Mouse (Mus musculus): Measurements from ENCODE around the gene Spen. TPM values are rescaled to one million over a fixed set of nuclear protein-coding genes. Genes with fewer than 3 reads are reported as not detected.

Gene Spen
- 12.4 and 13.4 TPM in 2 replicates for polyA plus RNA-seq (2014; fragmentation: Nextera tagmentation; extraction: Ambion mirVana)

GRCm38 (mm10) chr4:141538408-141539212, at the start of gene Spen:
TSS of gene Spen (minus strand) at chr4:141538597.
- Histone ChIP-seq H3K4me3 (ENCODE audit: low read depth, low read length) (peak within 1 kb of the TSS; percentile 93), H3K4me1 (ENCODE audit: control insufficient read depth, insufficient read depth, low read length) (0 out of 2 replicates have a peak, but pooled peaks cover 5% of the 10 kb centered on the region), H3K27me3 (ENCODE audit: control insufficient read depth, insufficient read depth, low read length) (no peaks in the 10 kb centered on the region), H3K27ac (replicated peaks; ENCODE audit: low read depth, low read length) (peak within 1 kb of the TSS; percentile 94), H3K9ac (ENCODE audit: low read length) (peak within 1 kb of the TSS; percentile 89), H3K9me3 (ENCODE audit: control insufficient read depth, low read length) (no peaks in the 10 kb centered on the region), H3K36me3 (ENCODE audit: control insufficient read depth, insufficient read depth, low read length) (no peaks in the 10 kb centered on the region), H3K4me2 (ENCODE audit: low read depth, severe bottlenecking) (peak within 1 kb of the TSS; percentile 84)
- under 1% methylated on average over 62 of the region's 88 CpGs for WGBS
- DNase-seq (ENCODE audit: low spot score) (peak; percentile 91), ATAC-seq (ENCODE audit: insufficient number of reproducible peaks, low FRiP score, low TSS enrichment, low read depth) (peak; percentile 85)

DNA sequence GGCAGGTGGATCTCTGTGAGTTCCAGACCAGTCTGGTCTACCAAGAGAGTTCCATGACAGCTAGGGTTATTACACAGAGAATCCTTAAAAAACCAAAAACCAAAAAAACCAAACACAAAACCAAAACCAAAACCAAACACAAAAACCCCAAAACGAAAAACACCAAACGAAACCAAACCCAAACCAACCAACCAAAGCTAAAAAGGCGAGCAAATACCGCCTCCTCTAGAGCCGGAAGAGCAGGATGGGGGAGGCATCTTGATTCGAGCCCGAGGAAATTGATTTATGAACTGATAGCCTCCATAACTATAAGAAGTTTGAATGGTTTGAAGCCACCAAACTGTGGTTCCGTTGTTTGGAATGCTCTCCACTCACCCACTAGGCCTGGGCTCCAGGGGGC, 45.5 kb upstream of the Spen start:
- no peak overlapping the region for H3K4me2 ChIP-seq (ENCODE audit: low read depth, severe bottlenecking)
- H3K4me3 ChIP-seq (ENCODE audit: low read depth, low read length): no peak overlapping the region
- no peaks in the 10 kb centered on the region for H3K27me3 ChIP-seq (ENCODE audit: control insufficient read depth, insufficient read depth, low read length)
- no peaks in the 10 kb centered on the region for H3K4me1 ChIP-seq (ENCODE audit: control insufficient read depth, insufficient read depth, low read length)
- ATAC-seq (ENCODE audit: insufficient number of reproducible peaks, low FRiP score, low TSS enrichment, low read depth) (no peak), DNase-seq (ENCODE audit: low spot score) (no peak)
- H3K9ac ChIP-seq (ENCODE audit: low read length): no peak overlapping the region
- WGBS: 92% methylated on average over 8 of the region's 8 CpGs
- no peaks in the 10 kb centered on the region for H3K9me3 ChIP-seq (ENCODE audit: control insufficient read depth, low read length)
- H3K27ac ChIP-seq (replicated peaks; ENCODE audit: low read depth, low read length): no peak overlapping the region
- H3K36me3 ChIP-seq (ENCODE audit: control insufficient read depth, insufficient read depth, low read length): peaks cover 8% of the 10 kb centered on the region

DNA sequence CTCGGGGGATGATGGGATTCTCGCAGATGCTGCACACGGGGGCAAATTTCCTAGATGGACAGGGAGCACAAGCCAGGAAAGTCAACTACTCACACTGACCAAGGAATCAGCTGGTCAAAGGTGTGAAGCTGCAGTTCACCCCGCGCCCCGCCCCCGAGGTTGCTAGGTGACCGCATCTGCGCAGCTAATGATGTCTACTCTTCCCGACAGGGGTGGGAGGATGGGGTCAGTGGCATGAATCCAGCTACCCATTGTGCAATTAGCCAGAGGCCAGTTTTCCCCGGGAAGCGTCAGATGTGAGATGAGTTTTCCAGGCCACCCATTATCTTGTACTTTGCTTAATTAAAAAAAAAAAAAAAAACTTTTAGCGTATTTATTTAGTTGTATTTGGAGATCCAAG, 42.7 kb upstream of the Spen start:
- peaks cover 13% of the 10 kb centered on the region for H3K36me3 ChIP-seq (ENCODE audit: control insufficient read depth, insufficient read depth, low read length)
- no peak overlapping the region for H3K9ac ChIP-seq (ENCODE audit: low read length)
- ATAC-seq (ENCODE audit: insufficient number of reproducible peaks, low FRiP score, low TSS enrichment, low read depth): no peak
- no peaks in the 10 kb centered on the region for H3K4me1 ChIP-seq (ENCODE audit: control insufficient read depth, insufficient read depth, low read length)
- no peaks in the 10 kb centered on the region for H3K9me3 ChIP-seq (ENCODE audit: control insufficient read depth, low read length)
- WGBS: 92% methylated on average over 13 of the region's 13 CpGs
- DNase-seq (ENCODE audit: low spot score): no peak
- no peak overlapping the region for H3K27ac ChIP-seq (replicated peaks; ENCODE audit: low read depth, low read length)
- no peak overlapping the region for H3K4me2 ChIP-seq (ENCODE audit: low read depth, severe bottlenecking)
- H3K4me3 ChIP-seq (ENCODE audit: low read depth, low read length): no peak overlapping the region
- no peaks in the 10 kb centered on the region for H3K27me3 ChIP-seq (ENCODE audit: control insufficient read depth, insufficient read depth, low read length)

DNA sequence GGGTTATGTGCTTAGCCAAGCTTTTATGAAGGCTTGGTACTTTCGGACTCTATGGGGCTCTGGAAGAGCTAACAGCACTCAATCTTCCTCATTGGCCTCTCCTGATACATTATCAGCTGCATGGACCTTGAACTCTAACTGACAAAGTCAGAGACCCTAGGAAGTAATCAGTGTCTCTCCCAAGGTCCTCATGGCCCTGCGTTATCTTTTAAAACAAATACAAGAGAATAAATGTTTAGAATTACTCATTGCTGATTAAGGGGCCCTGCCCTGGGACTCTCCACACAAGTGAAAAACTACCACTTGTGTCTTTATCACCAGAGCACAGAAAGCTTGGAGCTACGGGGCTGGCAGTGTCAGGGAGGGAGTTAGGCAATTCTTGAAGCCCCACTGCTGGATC, 40.4 kb upstream of the Spen start:
- H3K4me1 ChIP-seq (ENCODE audit: control insufficient read depth, insufficient read depth, low read length): no peaks in the 10 kb centered on the region
- H3K36me3 ChIP-seq (ENCODE audit: control insufficient read depth, insufficient read depth, low read length): peaks cover 7% of the 10 kb centered on the region
- H3K9ac ChIP-seq (ENCODE audit: low read length): no peak overlapping the region
- no peaks in the 10 kb centered on the region for H3K9me3 ChIP-seq (ENCODE audit: control insufficient read depth, low read length)
- DNase-seq (ENCODE audit: low spot score) (no peak), ATAC-seq (ENCODE audit: insufficient number of reproducible peaks, low FRiP score, low TSS enrichment, low read depth) (no peak)
- WGBS: 79% methylated on average over 3 of the region's 3 CpGs
- H3K4me2 ChIP-seq (ENCODE audit: low read depth, severe bottlenecking): no peak overlapping the region
- no peaks in the 10 kb centered on the region for H3K27me3 ChIP-seq (ENCODE audit: control insufficient read depth, insufficient read depth, low read length)
- no peak overlapping the region for H3K27ac ChIP-seq (replicated peaks; ENCODE audit: low read depth, low read length)
- H3K4me3 ChIP-seq (ENCODE audit: low read depth, low read length): no peak overlapping the region

DNA sequence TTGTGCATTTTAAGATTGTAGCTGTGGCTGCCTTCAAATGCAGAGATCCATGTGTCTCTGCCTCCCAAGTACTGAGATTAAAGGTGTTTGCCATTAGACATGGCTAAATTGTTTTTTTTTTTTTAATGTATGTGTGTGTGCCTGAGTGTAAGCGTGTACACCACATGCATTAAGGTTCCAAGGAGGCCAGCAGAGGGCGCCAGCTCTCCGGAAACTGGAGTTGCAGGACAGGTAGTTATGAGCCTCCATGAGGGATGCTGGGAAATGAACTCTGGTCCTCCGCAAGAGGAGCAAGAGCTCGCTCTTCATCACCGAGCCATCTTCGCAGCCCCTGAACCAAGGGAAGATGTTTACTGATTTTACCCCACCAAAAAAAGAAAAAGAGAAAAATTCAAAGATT, 38.5 kb upstream of the Spen start:
- H3K4me3 ChIP-seq (ENCODE audit: low read depth, low read length): no peak overlapping the region
- no peak overlapping the region for H3K9ac ChIP-seq (ENCODE audit: low read length)
- ATAC-seq (ENCODE audit: insufficient number of reproducible peaks, low FRiP score, low TSS enrichment, low read depth): no peak
- H3K27me3 ChIP-seq (ENCODE audit: control insufficient read depth, insufficient read depth, low read length): no peaks in the 10 kb centered on the region
- no peaks in the 10 kb centered on the region for H3K9me3 ChIP-seq (ENCODE audit: control insufficient read depth, low read length)
- 90% methylated on average over 7 of the region's 7 CpGs for WGBS
- no peak overlapping the region for H3K4me2 ChIP-seq (ENCODE audit: low read depth, severe bottlenecking)
- no peak for DNase-seq (ENCODE audit: low spot score)
- H3K36me3 ChIP-seq (ENCODE audit: control insufficient read depth, insufficient read depth, low read length): peaks cover 7% of the 10 kb centered on the region
- no peaks in the 10 kb centered on the region for H3K4me1 ChIP-seq (ENCODE audit: control insufficient read depth, insufficient read depth, low read length)
- H3K27ac ChIP-seq (replicated peaks; ENCODE audit: low read depth, low read length): no peak overlapping the region

- Histone ChIP-seq H3K27ac (replicated peaks; ENCODE audit: low read depth, low read length) (no peak overlapping the region), H3K9ac (ENCODE audit: low read length) (no peak overlapping the region), H3K4me3 (ENCODE audit: low read depth, low read length) (no peak overlapping the region), H3K4me2 (ENCODE audit: low read depth, severe bottlenecking) (no peak overlapping the region), H3K4me1 (ENCODE audit: control insufficient read depth, insufficient read depth, low read length) (no peaks in the 10 kb centered on the region), H3K36me3 (ENCODE audit: control insufficient read depth, insufficient read depth, low read length) (peaks cover 7% of the 10 kb centered on the region), H3K9me3 (ENCODE audit: control insufficient read depth, low read length) (no peaks in the 10 kb centered on the region), H3K27me3 (ENCODE audit: control insufficient read depth, insufficient read depth, low read length) (no peaks in the 10 kb centered on the region)
- no peak for ATAC-seq (ENCODE audit: insufficient number of reproducible peaks, low FRiP score, low TSS enrichment, low read depth)
- no peak for DNase-seq (ENCODE audit: low spot score)
- WGBS: 88% methylated on average over 11 of the region's 11 CpGs
Measured at GRCm38 (mm10) chr4:141576404-141576803, 38.0 kb upstream of the Spen start.

DNA sequence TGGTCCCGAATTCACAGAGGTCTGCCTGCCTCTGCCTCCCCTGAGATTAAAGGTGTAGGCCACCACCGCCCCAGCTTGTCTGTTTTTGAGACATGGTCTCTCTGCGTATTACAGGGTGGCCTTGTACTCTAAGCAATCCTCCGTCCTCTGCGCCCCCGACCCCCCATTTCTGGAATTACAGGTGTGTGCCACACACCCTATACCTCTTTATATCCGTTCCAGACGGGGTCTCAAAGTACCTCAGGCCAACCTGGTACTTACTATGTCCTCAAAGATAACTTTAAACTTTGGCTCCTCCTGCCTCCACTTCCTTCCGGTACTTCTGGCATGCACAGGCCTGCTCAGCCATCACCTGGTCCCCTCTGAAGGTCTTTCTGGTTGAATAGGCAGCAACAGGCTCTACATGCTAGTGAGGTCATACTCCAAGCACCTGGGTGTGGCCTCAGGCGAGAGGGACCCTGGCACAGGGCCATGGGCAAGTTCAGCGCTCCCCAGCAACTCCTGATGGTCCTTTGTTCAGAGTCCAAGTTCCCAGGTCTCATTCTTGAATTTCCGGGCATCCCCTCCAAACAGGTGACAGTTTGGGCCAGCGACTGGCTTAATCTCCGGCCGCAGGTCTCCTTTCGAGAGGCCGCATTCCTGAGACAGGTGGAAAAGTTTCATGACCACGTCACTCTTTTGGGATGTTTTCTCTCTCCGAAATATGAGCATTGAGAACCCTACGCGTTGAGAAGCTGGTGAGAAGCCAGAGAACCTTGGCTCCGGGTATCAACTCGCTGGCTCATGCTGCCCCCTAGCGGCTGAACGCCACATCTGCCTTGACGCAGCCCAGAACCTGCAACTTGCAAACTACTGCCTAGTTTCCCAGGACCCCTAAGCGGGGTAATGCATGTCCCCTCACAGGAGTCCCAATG, 36.6 kb upstream of the Spen start:
- ATAC-seq (ENCODE audit: insufficient number of reproducible peaks, low FRiP score, low TSS enrichment, low read depth): peak; percentile 17; the same call in 1 of the 2 replicates
- H3K36me3 ChIP-seq (ENCODE audit: control insufficient read depth, insufficient read depth, low read length): peaks cover 5% of the 10 kb centered on the region
- DNase-seq (ENCODE audit: low spot score): peak; percentile 94
- no peak overlapping the region for H3K4me3 ChIP-seq (ENCODE audit: low read depth, low read length)
- no peaks in the 10 kb centered on the region for H3K9me3 ChIP-seq (ENCODE audit: control insufficient read depth, low read length)
- WGBS: 42% methylated on average over 27 of the region's 27 CpGs
- no peak overlapping the region for H3K27ac ChIP-seq (replicated peaks; ENCODE audit: low read depth, low read length)
- no peak overlapping the region; the same call in 1 of the 2 replicates for H3K9ac ChIP-seq (ENCODE audit: low read length)
- H3K27me3 ChIP-seq (ENCODE audit: control insufficient read depth, insufficient read depth, low read length): no peaks in the 10 kb centered on the region
- H3K4me2 ChIP-seq (ENCODE audit: low read depth, severe bottlenecking): no peak overlapping the region
- H3K4me1 ChIP-seq (ENCODE audit: control insufficient read depth, insufficient read depth, low read length): no peaks in the 10 kb centered on the region

DNA sequence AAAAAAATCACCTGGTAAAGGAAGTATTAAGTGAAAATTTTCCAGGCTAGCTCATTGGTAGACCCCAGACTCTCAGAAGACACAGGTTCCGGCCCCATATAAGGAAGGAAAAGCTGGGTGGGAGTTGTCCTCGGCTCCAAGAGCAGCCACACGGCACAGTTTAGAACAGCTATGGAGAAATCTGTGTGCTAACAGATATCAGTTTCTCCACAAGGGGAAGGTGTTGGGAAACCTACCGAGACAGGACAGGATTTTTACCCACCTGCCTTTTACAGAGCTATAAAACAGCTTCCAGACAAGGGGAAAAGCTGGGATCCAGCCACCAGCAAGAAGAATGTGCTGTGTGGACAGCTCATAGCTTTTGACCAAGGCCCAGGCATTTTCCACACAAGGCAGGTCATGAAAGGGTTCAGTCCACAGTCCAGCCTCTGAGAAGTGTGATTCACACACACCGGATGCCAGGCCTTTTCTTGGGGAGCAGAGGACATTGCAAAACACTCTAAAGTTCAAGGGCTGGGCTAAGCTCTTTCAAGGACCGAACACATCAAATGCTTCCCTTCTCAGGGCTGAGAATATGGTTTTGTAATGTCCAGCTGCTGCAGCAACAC, 35.1 kb upstream of the Spen start:
- 62% methylated on average over 6 of the region's 6 CpGs for WGBS

More for the DNA sequence above, 35.1 kb upstream of the Spen start:
- peaks cover 5% of the 10 kb centered on the region for H3K36me3 ChIP-seq (ENCODE audit: control insufficient read depth, insufficient read depth, low read length)
- no peak overlapping the region for H3K4me2 ChIP-seq (ENCODE audit: low read depth, severe bottlenecking)
- H3K4me3 ChIP-seq (ENCODE audit: low read depth, low read length): no peak overlapping the region
- H3K9ac ChIP-seq (ENCODE audit: low read length): no peak overlapping the region
- no peaks in the 10 kb centered on the region for H3K4me1 ChIP-seq (ENCODE audit: control insufficient read depth, insufficient read depth, low read length)
- no peaks in the 10 kb centered on the region for H3K9me3 ChIP-seq (ENCODE audit: control insufficient read depth, low read length)
- H3K27me3 ChIP-seq (ENCODE audit: control insufficient read depth, insufficient read depth, low read length): no peaks in the 10 kb centered on the region
- DNase-seq (ENCODE audit: low spot score) (no peak), ATAC-seq (ENCODE audit: insufficient number of reproducible peaks, low FRiP score, low TSS enrichment, low read depth) (no peak)
- H3K27ac ChIP-seq (replicated peaks; ENCODE audit: low read depth, low read length): no peak overlapping the region
